22 mouse cellular contexts compared by ENCODE assay signal in genomic region chr15:85971596-85971995, GRCm38 (mm10).
A peak's percentile ranks its signal among the peaks of the same experiment; 100 is the strongest.
DNase-seq lines count a peak whose midpoint lies in the region; ATAC-seq lines count a peak whose summit lies in the region.
"Had no signal": no experiment of that assay in that cellular context is flagged by ENCODE, and none has a peak within 500 bp of the region (broad histone marks: within the 10 kb centered on the region; RNA-seq: fewer than 3 reads in every experiment).

No protein-coding gene starts in this region.

- H3K36me3 ChIP-seq in hindbrain, embryonic 10.5 days: peaks cover 5% of the 10 kb centered on the region; the same call in 1 of the 2 replicates
- H3K36me3 ChIP-seq in hindbrain, embryonic 16.5 days (ENCODE audit: control insufficient read depth, insufficient read depth, low read length): no peaks in the 10 kb centered on the region
- no peaks in the 10 kb centered on the region for H3K36me3 ChIP-seq in limb, embryonic 12.5 days
- H3K36me3 ChIP-seq: heart, embryonic 12.5 days; liver, embryonic 13.5 days; midbrain, embryonic 15.5 days had no signal

- peak; percentile 63 for DNase-seq in hindbrain, embryonic 10.5 days (ENCODE audit: low spot score)
- peak; percentile 81 for DNase-seq in embryo, embryonic 10 days (ENCODE audit: low spot score)
- peak; percentile 57 for DNase-seq in embryo, embryonic 11 days
- no peak for DNase-seq in layer of hippocampus, postnatal 36 days
- DNase-seq in urinary bladder, postnatal 25 days (ENCODE audit: low spot score): no peak
- DNase-seq: cerebellum, adult 2 months; cerebellum, postnatal 36 days; gastrocnemius, adult 2 months; heart, postnatal 14 days; kidney, adult 8-10 months; kidney, postnatal 25 days; left cerebral cortex, postnatal 4 days; liver, embryonic 13.5 days; right cerebral cortex, postnatal 25 days; thymus, adult 18-20 months had no signal

- H3K27me3 ChIP-seq in hindbrain, embryonic 10.5 days (ENCODE audit: insufficient read depth, poor library complexity, severe bottlenecking): peaks cover 59% of the 10 kb centered on the region
- H3K27me3 ChIP-seq in hindbrain, embryonic 16.5 days (replicated peaks; ENCODE audit: control insufficient read depth, insufficient read depth, low read length): no peaks in the 10 kb centered on the region
- no peaks in the 10 kb centered on the region for H3K27me3 ChIP-seq in limb, embryonic 12.5 days
- H3K27me3 ChIP-seq: heart, embryonic 12.5 days; midbrain, embryonic 15.5 days had no signal

- no peak overlapping the region for H3K4me2 ChIP-seq in hindbrain, embryonic 16.5 days (ENCODE audit: low read length)
- no peak overlapping the region for H3K4me2 ChIP-seq in limb, embryonic 12.5 days
- H3K4me2 ChIP-seq: heart, embryonic 12.5 days; liver, embryonic 13.5 days; midbrain, embryonic 15.5 days had no signal

- H3K4me1 ChIP-seq in hindbrain, embryonic 10.5 days (replicated peaks): peaks cover 69% of the 10 kb centered on the region
- H3K4me1 ChIP-seq in hindbrain, embryonic 16.5 days (ENCODE audit: control insufficient read depth, insufficient read depth, low read depth, low read length): peaks cover 17% of the 10 kb centered on the region
- peaks cover 18% of the 10 kb centered on the region for H3K4me1 ChIP-seq in limb, embryonic 12.5 days (replicated peaks)

- no peak overlapping the region for H3K9ac ChIP-seq in hindbrain, embryonic 16.5 days (ENCODE audit: low read depth, low read length)
- no peak overlapping the region for H3K9ac ChIP-seq in limb, embryonic 12.5 days (replicated peaks)
- H3K9ac ChIP-seq: heart, embryonic 12.5 days; liver, embryonic 13.5 days; midbrain, embryonic 15.5 days had no signal

- no peak overlapping the region for H3K4me3 ChIP-seq in hindbrain, embryonic 10.5 days
- H3K4me3 ChIP-seq in hindbrain, embryonic 16.5 days (ENCODE audit: low read length): no peak overlapping the region
- H3K4me3 ChIP-seq in limb, embryonic 12.5 days (replicated peaks): no peak overlapping the region
- H3K4me3 ChIP-seq: gastrocnemius, adult 2 months; heart, embryonic 12.5 days; left cerebral cortex, adult 2 months; liver, embryonic 13.5 days; midbrain, embryonic 15.5 days; myocyte had no signal

- H3K9me3 ChIP-seq in hindbrain, embryonic 10.5 days: no peaks in the 10 kb centered on the region
- H3K9me3 ChIP-seq in hindbrain, embryonic 16.5 days (ENCODE audit: control insufficient read depth, low read length): no peaks in the 10 kb centered on the region
- no peaks in the 10 kb centered on the region for H3K9me3 ChIP-seq in limb, embryonic 12.5 days
- H3K9me3 ChIP-seq: heart, embryonic 12.5 days; liver, embryonic 13.5 days; midbrain, embryonic 15.5 days had no signal

- H3K27ac ChIP-seq in hindbrain, embryonic 10.5 days: peak overlapping the region; percentile 82
- H3K27ac ChIP-seq in hindbrain, embryonic 16.5 days (ENCODE audit: low read depth, low read length): no peak overlapping the region
- H3K27ac ChIP-seq in limb, embryonic 12.5 days: peak overlapping the region; percentile 41; the same call in 1 of the 2 replicates
- H3K27ac ChIP-seq: gastrocnemius, adult 2 months; left cerebral cortex, adult 2 months; liver, embryonic 13.5 days; midbrain, embryonic 15.5 days had no signal

- 17% methylated on average over 5 of the region's 5 CpGs for WGBS in hindbrain, embryonic 10.5 days
- WGBS in hindbrain, embryonic 16.5 days: 45% methylated on average over 5 of the region's 5 CpGs
- 59% methylated on average over 5 of the region's 5 CpGs for WGBS in limb, embryonic 12.5 days

- no peak for ATAC-seq in hindbrain, embryonic 16.5 days
- peak; percentile 38; the same call in 1 of the 2 replicates for ATAC-seq in limb, embryonic 12.5 days (ENCODE audit: insufficient number of reproducible peaks, insufficient read depth, low FRiP score, low TSS enrichment, low read depth)
- ATAC-seq: lung, postnatal 0 days; midbrain, embryonic 15.5 days had no signal

Comparison
In these comparisons a context has a peak if more than half of its experiments do, and no peak if none do; other contexts are left out.
1. DNase-seq: peak in hindbrain, embryonic 10.5 days (single experiment), embryo, embryonic 10 days (single experiment) and embryo, embryonic 11 days (single experiment); none in layer of hippocampus, postnatal 36 days (0 of 2) and urinary bladder, postnatal 25 days (single experiment).